Mouse (Mus musculus): Measurements from ENCODE around the gene Gls2. TPM values are rescaled to one million over a fixed set of nuclear protein-coding genes. Genes with fewer than 3 reads are reported as not detected.
"Not testable (repeated sequence)": the region's sequence is repeated elsewhere in the genome, so short reads cannot be mapped to it uniquely, and the experiment has no call there.

The Gls2 gene
- polyA plus RNA-seq, 1 experiment from 2014 or later: 1.7 TPM

DNA sequence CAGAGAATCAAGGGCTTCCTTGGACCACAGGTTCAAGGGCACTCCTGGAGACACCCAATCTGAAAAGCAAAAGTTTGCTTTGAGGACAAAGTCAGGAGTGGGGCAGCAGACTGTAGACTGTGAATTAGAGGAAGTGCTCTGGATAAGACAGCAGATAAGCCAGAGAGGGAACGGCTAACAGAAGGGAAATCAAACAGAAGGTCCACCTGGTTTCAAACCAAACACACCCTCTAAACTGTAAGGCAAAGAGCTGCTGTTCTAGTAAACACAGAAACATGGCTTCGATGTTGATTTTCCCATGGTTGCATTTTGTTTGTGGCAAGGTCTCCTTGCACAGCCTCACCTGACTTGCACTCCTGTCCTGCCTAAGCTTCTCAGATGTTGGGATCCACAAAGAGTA, 2.8 kb upstream of the Gls2 start:
- H3K9ac ChIP-seq: no peak overlapping the region
- H3K4me2 ChIP-seq (replicated peaks): no peak overlapping the region
- no peaks in the 10 kb centered on the region for H3K9me3 ChIP-seq (ENCODE audit: control insufficient read depth, low read length)
- H3K27me3 ChIP-seq (ENCODE audit: control insufficient read depth, insufficient read depth, low read length): peaks cover 18% of the 10 kb centered on the region
- DNase-seq (ENCODE audit: low spot score): no peak
- H3K27ac ChIP-seq: no peak overlapping the region
- H3K4me1 ChIP-seq (replicated peaks; ENCODE audit: control insufficient read depth, insufficient read depth, low read length): peaks cover 8% of the 10 kb centered on the region; the same call in 1 of the 2 replicates
- WGBS: 88% methylated on average over 2 of the region's 2 CpGs
- ATAC-seq (ENCODE audit: low FRiP score): no peak
- no peaks in the 10 kb centered on the region for H3K36me3 ChIP-seq (replicated peaks; ENCODE audit: control insufficient read depth, insufficient read depth)
- no peak overlapping the region for H3K4me3 ChIP-seq (replicated peaks; ENCODE audit: low read length)

- ATAC-seq (ENCODE audit: low FRiP score); H3K36me3 ChIP-seq (replicated peaks; ENCODE audit: control insufficient read depth, insufficient read depth); H3K9ac ChIP-seq; H3K4me3 ChIP-seq (replicated peaks; ENCODE audit: low read length); H3K4me1 ChIP-seq (replicated peaks; ENCODE audit: control insufficient read depth, insufficient read depth, low read length); DNase-seq (ENCODE audit: low spot score); H3K4me2 ChIP-seq (replicated peaks); H3K9me3 ChIP-seq (ENCODE audit: control insufficient read depth, low read length); H3K27ac ChIP-seq: not testable (repeated sequence)
- H3K27me3 ChIP-seq (ENCODE audit: control insufficient read depth, insufficient read depth, low read length): peaks cover 25% of the 10 kb centered on the region
- 92% methylated on average over 3 of the region's 3 CpGs for WGBS
Observed at GRCm38 (mm10) chr10:128192030-128192766, 2.1 kb upstream of the Gls2 start.

DNA sequence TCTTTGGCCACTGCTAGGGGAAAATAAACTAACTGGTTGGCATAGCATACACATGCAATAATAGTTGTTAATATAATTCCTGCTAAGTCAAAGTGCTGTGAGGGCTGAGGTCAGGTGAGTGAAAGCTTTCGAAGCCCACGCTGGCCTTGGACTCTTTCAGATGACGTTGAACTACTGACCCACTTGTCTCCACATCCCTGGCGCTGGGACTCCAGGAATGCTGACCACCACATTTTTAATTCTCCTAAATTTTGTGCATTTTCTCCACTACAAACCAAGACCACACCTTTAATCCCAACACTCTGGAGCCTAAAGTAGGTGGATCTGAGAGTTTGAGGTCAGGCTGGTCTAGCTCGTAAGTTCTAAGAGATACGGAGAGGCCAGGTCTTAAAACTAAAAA, 1.1 kb upstream of the Gls2 start:
- Histone ChIP-seq H3K36me3 (replicated peaks; ENCODE audit: control insufficient read depth, insufficient read depth) (no peaks in the 10 kb centered on the region), H3K9ac (no peak overlapping the region), H3K4me3 (replicated peaks; ENCODE audit: low read length) (no peak overlapping the region), H3K27me3 (ENCODE audit: control insufficient read depth, insufficient read depth, low read length) (peaks cover 25% of the 10 kb centered on the region), H3K9me3 (ENCODE audit: control insufficient read depth, low read length) (no peaks in the 10 kb centered on the region), H3K27ac (no peak overlapping the region), H3K4me2 (replicated peaks) (no peak overlapping the region), H3K4me1 (replicated peaks; ENCODE audit: control insufficient read depth, insufficient read depth, low read length) (peaks cover 8% of the 10 kb centered on the region; the same call in 1 of the 2 replicates)
- 95% methylated on average over 6 of the region's 6 CpGs for WGBS
- no peak for DNase-seq (ENCODE audit: low spot score)
- ATAC-seq (ENCODE audit: low FRiP score): no peak

DNA sequence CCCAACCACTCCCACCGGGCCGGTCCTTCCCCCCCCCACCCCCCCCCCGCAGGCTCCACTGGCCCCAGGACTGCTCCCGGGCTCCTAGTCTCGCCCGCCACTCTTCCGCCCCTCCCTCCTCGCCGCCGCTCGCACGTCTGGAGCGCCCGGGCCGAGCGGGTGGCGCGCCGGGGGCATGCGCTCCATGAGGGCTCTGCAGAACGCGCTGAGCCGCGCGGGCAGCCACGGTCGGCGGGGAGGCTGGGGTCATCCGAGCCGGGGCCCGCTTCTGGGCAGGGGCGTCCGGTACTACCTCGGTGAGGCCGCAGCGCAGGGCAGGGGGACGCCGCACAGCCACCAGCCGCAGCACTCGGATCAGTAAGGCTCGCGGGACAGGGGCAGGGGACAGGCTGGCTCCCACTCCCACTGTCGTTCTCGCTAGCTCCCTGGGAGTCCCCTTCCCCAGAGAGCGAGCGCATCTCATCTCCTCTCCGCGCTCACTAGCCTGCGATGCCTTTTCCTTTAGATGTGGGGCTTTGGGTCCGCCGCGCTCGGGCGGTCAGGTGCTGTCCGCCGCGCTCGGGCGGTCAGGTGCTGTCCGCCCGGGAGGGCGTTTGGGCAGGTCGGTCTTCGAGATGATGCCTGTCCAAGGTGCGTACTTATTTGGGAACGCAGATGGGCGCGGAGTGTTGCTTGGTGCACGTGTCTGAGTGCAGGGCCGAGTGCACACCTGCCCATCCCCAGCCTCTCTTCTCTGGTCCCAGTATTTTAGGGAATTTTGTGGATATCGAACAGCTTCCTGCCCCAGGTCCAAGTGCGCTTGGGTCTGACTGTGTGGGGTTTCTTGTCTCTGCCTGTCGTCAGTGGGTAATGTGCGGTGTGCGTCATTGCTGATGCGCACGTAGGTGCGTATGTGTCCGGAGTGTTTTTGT, 549 bp downstream of the Gls2 start:
- Histone ChIP-seq H3K27ac (0 out of 2 replicates have a peak overlapping the region, but pooled peaks have one; percentile 63), H3K4me3 (replicated peaks; ENCODE audit: low read length) (peak overlapping the region; percentile 71), H3K4me1 (replicated peaks; ENCODE audit: control insufficient read depth, insufficient read depth, low read length) (peaks cover 8% of the 10 kb centered on the region; the same call in 1 of the 2 replicates), H3K4me2 (replicated peaks) (peak overlapping the region; percentile 98), H3K27me3 (ENCODE audit: control insufficient read depth, insufficient read depth, low read length) (peaks cover 25% of the 10 kb centered on the region), H3K36me3 (replicated peaks; ENCODE audit: control insufficient read depth, insufficient read depth) (no peaks in the 10 kb centered on the region), H3K9ac (peak overlapping the region; percentile 78), H3K9me3 (ENCODE audit: control insufficient read depth, low read length) (no peaks in the 10 kb centered on the region)
- ATAC-seq (ENCODE audit: low FRiP score): peak; percentile 87
- under 1% methylated on average over 62 of the region's 79 CpGs for WGBS
- no peak for DNase-seq (ENCODE audit: low spot score)

DNA sequence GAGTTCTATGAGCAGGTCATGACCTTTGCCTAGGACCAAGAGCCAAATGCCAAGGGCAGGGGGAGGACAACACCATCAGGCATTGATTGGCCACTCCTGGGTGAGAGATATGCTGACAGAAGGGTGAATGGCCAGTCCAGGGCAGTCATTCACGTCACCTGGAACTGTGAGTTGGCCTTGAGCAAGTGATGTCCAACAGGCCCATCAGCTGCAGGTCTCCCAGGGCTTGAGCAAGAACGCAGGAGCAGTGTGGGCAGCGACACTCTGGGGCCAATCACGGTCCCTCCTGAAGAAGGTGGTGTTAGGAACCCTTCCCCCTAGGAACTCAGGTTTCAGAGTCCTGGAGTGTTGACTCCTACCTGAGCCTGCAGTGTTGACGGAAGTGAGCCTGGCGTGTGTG, 7.6 kb downstream of the Gls2 start:
- WGBS: 88% methylated on average over 6 of the region's 6 CpGs
- Histone ChIP-seq H3K9ac (no peak overlapping the region), H3K4me2 (replicated peaks) (no peak overlapping the region), H3K4me1 (replicated peaks; ENCODE audit: control insufficient read depth, insufficient read depth, low read length) (no peaks in the 10 kb centered on the region), H3K27ac (no peak overlapping the region), H3K9me3 (ENCODE audit: control insufficient read depth, low read length) (no peaks in the 10 kb centered on the region), H3K27me3 (ENCODE audit: control insufficient read depth, insufficient read depth, low read length) (0 out of 2 replicates have a peak, but pooled peaks cover 3% of the 10 kb centered on the region), H3K36me3 (replicated peaks; ENCODE audit: control insufficient read depth, insufficient read depth) (peaks cover 6% of the 10 kb centered on the region; the same call in 1 of the 2 replicates), H3K4me3 (replicated peaks; ENCODE audit: low read length) (no peak overlapping the region)
- ATAC-seq (ENCODE audit: low FRiP score) (no peak), DNase-seq (ENCODE audit: low spot score) (no peak)

DNA sequence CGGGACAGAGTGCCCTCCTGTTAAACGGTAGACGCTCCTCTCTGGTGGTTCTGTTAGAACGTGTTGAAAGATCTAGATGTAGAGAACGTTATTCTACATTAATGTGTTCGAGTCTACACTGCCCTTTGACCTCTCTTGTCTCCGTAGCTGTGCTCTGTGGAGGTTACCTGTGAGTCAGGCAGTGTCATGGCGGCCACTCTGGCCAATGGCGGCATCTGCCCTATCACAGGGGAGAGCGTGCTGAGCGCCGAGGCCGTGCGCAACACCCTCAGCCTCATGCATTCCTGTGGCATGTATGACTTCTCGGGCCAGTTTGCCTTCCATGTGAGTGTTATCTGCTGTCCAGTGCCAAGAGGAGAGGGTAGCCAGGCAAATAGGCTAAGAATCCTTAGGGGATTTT, 10.7 kb downstream of the Gls2 start:
- H3K27ac ChIP-seq: no peak overlapping the region
- H3K9ac ChIP-seq: no peak overlapping the region
- no peaks in the 10 kb centered on the region for H3K9me3 ChIP-seq (ENCODE audit: control insufficient read depth, low read length)
- no peak for ATAC-seq (ENCODE audit: low FRiP score)
- peaks cover 6% of the 10 kb centered on the region; the same call in 1 of the 2 replicates for H3K36me3 ChIP-seq (replicated peaks; ENCODE audit: control insufficient read depth, insufficient read depth)
- H3K4me2 ChIP-seq (replicated peaks): no peak overlapping the region
- H3K4me1 ChIP-seq (replicated peaks; ENCODE audit: control insufficient read depth, insufficient read depth, low read length): no peaks in the 10 kb centered on the region
- H3K4me3 ChIP-seq (replicated peaks; ENCODE audit: low read length): no peak overlapping the region
- WGBS: 91% methylated on average over 15 of the region's 15 CpGs
- no peaks in the 10 kb centered on the region for H3K27me3 ChIP-seq (ENCODE audit: control insufficient read depth, insufficient read depth, low read length)
- no peak for DNase-seq (ENCODE audit: low spot score)

DNA sequence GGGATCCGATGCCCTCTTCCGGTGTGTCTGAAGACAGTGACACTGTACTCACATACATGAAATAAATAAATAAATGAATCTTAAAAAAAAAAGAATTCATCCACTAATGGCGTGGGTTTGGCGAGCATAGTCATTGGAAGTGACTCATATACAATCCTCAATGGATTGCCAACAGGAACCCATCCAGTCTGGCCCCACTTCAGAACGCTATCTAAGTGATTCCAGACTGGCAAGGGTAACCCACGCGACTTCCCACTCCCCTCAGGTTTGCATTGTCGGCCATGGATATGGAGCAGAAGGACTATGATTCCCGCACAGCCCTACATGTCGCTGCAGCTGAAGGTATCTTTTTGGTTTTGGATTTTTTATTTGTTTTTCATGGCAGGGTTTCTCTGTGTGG, 14.1 kb downstream of the Gls2 start:
- ATAC-seq (ENCODE audit: low FRiP score) (no peak), DNase-seq (ENCODE audit: low spot score) (no peak)
- Histone ChIP-seq H3K4me1 (replicated peaks; ENCODE audit: control insufficient read depth, insufficient read depth, low read length) (peaks cover 10% of the 10 kb centered on the region; the same call in 1 of the 2 replicates), H3K9me3 (ENCODE audit: control insufficient read depth, low read length) (no peaks in the 10 kb centered on the region), H3K27ac (no peak overlapping the region), H3K4me3 (replicated peaks; ENCODE audit: low read length) (no peak overlapping the region), H3K9ac (no peak overlapping the region), H3K27me3 (ENCODE audit: control insufficient read depth, insufficient read depth, low read length) (no peaks in the 10 kb centered on the region), H3K4me2 (replicated peaks) (no peak overlapping the region), H3K36me3 (replicated peaks; ENCODE audit: control insufficient read depth, insufficient read depth) (peaks cover 6% of the 10 kb centered on the region; the same call in 1 of the 2 replicates)
- WGBS: 95% methylated on average over 10 of the region's 10 CpGs

DNA sequence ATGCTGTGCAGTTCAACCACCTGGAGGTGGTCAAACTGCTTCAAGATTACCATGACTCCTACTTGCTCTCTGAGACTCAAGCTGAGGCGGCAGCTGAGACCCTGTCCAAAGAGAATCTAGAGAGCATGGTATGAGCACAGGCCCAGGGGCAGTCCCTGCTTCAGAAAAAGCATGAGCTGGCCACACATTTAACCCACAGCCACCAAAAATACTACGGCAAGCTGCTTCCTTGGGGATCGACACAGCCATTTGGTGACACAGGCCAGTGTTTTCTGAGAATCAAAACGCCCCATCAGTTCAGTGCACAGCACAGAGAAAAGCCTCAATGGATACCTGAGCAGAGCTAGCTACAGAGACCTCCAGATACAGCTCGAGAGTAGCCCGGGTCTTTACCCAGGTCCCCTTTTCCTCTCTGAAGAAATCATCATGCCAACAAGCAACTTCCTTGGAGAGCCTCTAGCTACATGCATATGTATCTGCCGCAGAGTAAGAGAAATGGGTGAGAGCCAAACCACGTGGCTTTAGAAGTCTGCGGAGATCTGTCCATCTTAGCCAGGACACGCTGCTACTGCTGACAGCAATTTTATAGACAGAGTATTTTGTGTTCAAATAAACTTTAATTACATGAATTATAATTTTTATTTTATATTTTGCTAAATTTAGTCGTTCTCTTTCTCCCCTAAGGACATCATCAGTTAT, 15.2 kb downstream of the Gls2 start:
- ATAC-seq (ENCODE audit: low FRiP score) (no peak), DNase-seq (ENCODE audit: low spot score) (no peak)
- H3K9me3 ChIP-seq (ENCODE audit: control insufficient read depth, low read length): no peaks in the 10 kb centered on the region
- H3K9ac ChIP-seq: no peak overlapping the region
- 94% methylated on average over 11 of the region's 11 CpGs for WGBS
- H3K4me3 ChIP-seq (replicated peaks; ENCODE audit: low read length): no peak overlapping the region
- no peak overlapping the region for H3K4me2 ChIP-seq (replicated peaks)
- 0 out of 2 replicates have a peak, but pooled peaks cover 5% of the 10 kb centered on the region for H3K27me3 ChIP-seq (ENCODE audit: control insufficient read depth, insufficient read depth, low read length)
- H3K4me1 ChIP-seq (replicated peaks; ENCODE audit: control insufficient read depth, insufficient read depth, low read length): peaks cover 10% of the 10 kb centered on the region; the same call in 1 of the 2 replicates
- peaks cover 6% of the 10 kb centered on the region; the same call in 1 of the 2 replicates for H3K36me3 ChIP-seq (replicated peaks; ENCODE audit: control insufficient read depth, insufficient read depth)
- no peak overlapping the region for H3K27ac ChIP-seq

All from hindbrain, embryonic 14.5 days (tissue).